Mouse (Mus musculus): Measurements from ENCODE around the gene Chil1. TPM values are rescaled to one million over a fixed set of nuclear protein-coding genes. Genes with fewer than 3 reads are reported as not detected.

Gene Chil1
- total RNA-seq (2021): 1 to 10 TPM; 1.1 to 2.0 TPM

GRCm38 (mm10) chr1:134182025-134182424, at the start of gene Chil1:
Gene Chil1, plus strand, starts transcription at chr1:134182176.
- no peak for DNase-seq
- intact Hi-C loops (cut with DNase I): no loop called here

GRCm38 (mm10) chr1:134133316-134133715, 48.7 kb upstream of the Chil1 start:
- intact Hi-C loops (cut with DNase I): no loop called here
- no peak for DNase-seq

- intact Hi-C loops (cut with DNase I): no loop called here
- DNase-seq: no peak
These were observed 45.6 kb upstream of the Chil1 start for GRCm38 (mm10) chr1:134136351-134136750.

GRCm38 (mm10) chr1:134138424-134138823, 43.6 kb upstream of the Chil1 start:
- no peak for DNase-seq
- intact Hi-C loops (cut with DNase I): no loop called here

GRCm38 (mm10) chr1:134142363-134142794, 39.6 kb upstream of the Chil1 start:
- intact Hi-C loops (cut with DNase I): no loop called here

GRCm38 (mm10) chr1:134146066-134146465, 35.9 kb upstream of the Chil1 start:
- no peak for DNase-seq
- intact Hi-C loops (cut with DNase I): no loop called here

More at GRCm38 (mm10) chr1:134142363-134142794, 39.6 kb upstream of the Chil1 start:
- no peak for DNase-seq

- intact Hi-C loops (cut with DNase I): loop anchor here (5.0 kb wide), 3 partner anchors 52 to 182 kb away; partner anchors contain the start of gene Ppfia4
These were observed 31.9 kb upstream of the Chil1 start for GRCm38 (mm10) chr1:134150076-134150475.

GRCm38 (mm10) chr1:134150745-134151144, 31.2 kb upstream of the Chil1 start:
- DNase-seq: no peak
- intact Hi-C loops (cut with DNase I): loop anchor here (5.0 kb wide), 3 partner anchors 52 to 182 kb away; partner anchors contain the start of gene Ppfia4

More at GRCm38 (mm10) chr1:134150076-134150475, 31.9 kb upstream of the Chil1 start:
- no peak for DNase-seq

- peak; percentile 80 for DNase-seq
- intact Hi-C loops (cut with DNase I): loop anchor here (5.0 kb wide), 3 partner anchors 50 to 180 kb away; partner anchors contain the start of gene Ppfia4
These were observed 30.1 kb upstream of the Chil1 start for GRCm38 (mm10) chr1:134151655-134152412.

- intact Hi-C loops (cut with DNase I): loop anchor here (5.0 kb wide), 3 partner anchors 49 to 179 kb away; partner anchors contain the start of gene Ppfia4
- no peak for DNase-seq
These were observed 29.1 kb upstream of the Chil1 start for GRCm38 (mm10) chr1:134152626-134153590.

GRCm38 (mm10) chr1:134154121-134154520, 27.9 kb upstream of the Chil1 start:
- no peak for DNase-seq
- intact Hi-C loops (cut with DNase I): loop anchor here (5.0 kb wide), 3 partner anchors 48 to 178 kb away; partner anchors contain the start of gene Ppfia4

- DNase-seq: no peak
- intact Hi-C loops (cut with DNase I): loop anchor here (5.0 kb wide), 3 partner anchors 48 to 178 kb away; partner anchors contain the start of gene Ppfia4
These were observed 27.3 kb upstream of the Chil1 start for GRCm38 (mm10) chr1:134154655-134155054.

GRCm38 (mm10) chr1:134160404-134160803, 21.6 kb upstream of the Chil1 start:
- no peak for DNase-seq
- intact Hi-C loops (cut with DNase I): no loop called here

- no peak for DNase-seq
- intact Hi-C loops (cut with DNase I): no loop called here
These were observed 20.6 kb upstream of the Chil1 start for GRCm38 (mm10) chr1:134161399-134161798.

- DNase-seq: no peak
- intact Hi-C loops (cut with DNase I): no loop called here
These were observed 19.3 kb upstream of the Chil1 start for GRCm38 (mm10) chr1:134162510-134163225.

- DNase-seq: no peak
- intact Hi-C loops (cut with DNase I): no loop called here
These were observed 18.5 kb upstream of the Chil1 start for GRCm38 (mm10) chr1:134163476-134163875.

GRCm38 (mm10) chr1:134164454-134164853, 17.5 kb upstream of the Chil1 start:
- DNase-seq: no peak
- intact Hi-C loops (cut with DNase I): no loop called here

- DNase-seq: no peak
- intact Hi-C loops (cut with DNase I): no loop called here
These were observed 15.4 kb upstream of the Chil1 start for GRCm38 (mm10) chr1:134166547-134166946.

- no peak for DNase-seq
- intact Hi-C loops (cut with DNase I): no loop called here
These were observed 14.3 kb upstream of the Chil1 start for GRCm38 (mm10) chr1:134167416-134168305.

All from left cerebral cortex, postnatal 4 days (tissue).